Mouse (Mus musculus): ENCODE measurements around the gene Cryaa.
A peak's percentile ranks its signal among the peaks of the same experiment; 100 is the strongest.

Gene Cryaa

DNA sequence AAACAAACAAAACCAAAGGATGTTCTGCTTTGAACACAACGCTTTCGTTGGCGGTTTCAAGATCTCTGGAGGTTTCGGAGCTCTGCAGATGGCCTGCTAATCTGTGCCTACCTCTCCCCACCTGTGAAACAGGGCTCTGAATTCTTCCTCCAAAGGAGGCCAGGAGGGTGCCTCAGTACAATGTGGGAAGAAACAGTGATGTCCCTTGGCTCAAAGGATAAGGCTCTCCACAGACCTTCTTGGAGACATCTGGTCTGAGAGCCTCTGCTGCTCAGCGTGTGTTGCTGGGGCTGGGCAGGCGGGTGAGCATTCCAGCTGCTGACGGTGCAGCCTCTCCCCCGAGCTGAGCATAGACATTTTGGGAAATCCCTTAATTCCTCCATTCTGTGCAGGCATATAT, at the start of gene Cryaa:
Gene Cryaa, plus strand, starts transcription at position 301 of the 400 bp plus-strand sequence.
- no peak for DNase-seq (ENCODE audit: low spot score in 2 of 2)

DNA sequence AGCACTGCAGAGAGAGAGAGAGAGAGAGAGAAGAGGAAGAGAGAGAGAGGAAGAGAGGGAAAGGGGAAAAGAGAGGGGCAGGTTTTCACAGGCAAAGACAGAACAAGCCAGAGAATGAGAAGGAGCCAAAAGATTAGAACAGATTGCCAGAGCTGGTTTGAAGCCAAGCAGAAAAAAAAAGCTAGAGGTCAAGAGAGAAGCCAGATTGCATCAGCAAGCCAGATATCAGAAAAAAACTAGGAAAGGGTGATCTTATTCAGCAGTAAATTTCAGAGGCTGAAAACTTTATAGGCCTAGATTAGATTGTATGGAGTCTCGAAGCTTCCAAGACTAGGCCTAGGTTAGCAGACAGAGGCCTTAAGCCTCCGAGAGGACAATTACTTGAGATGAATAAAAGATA, 49.6 kb upstream of the Cryaa start:
- no peak for DNase-seq (ENCODE audit: low spot score in 2 of 2)

DNA sequence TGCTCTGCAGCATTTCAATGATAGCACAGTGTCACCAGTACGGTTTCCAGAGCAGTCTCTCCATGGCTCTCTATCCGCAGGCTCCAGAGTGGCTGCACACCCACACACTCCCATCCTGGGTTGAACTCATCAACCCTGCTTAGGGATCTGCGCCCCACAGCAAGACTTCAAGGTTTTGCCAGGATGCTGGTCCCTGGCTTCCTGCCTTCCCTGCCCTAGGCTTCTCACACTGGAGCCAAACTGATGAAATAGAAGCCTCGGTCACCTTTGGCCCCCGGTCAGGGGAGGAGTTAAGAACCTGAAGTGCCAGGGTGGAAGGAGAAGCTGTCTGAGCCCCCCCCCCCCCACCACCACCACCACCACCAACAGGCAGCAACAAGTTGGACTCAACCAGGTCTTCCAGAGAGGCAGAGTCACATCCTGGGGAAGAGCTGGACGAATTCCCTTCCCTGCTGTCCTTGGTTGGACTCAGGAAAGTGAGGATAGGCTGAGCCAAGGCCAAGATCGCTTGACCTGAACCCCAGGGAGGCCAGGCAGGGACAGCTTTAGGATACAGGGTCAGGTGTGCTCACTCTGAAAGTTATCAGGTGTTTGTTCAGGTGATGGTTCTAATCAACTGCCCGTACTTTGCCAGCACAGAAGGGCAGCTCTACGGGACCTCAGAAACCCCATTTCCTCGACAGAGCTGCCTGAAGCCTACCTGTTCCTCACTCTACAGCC, 46.4 kb upstream of the Cryaa start:
- DNase-seq (ENCODE audit: low spot score in 2 of 2) = no peak

DNA sequence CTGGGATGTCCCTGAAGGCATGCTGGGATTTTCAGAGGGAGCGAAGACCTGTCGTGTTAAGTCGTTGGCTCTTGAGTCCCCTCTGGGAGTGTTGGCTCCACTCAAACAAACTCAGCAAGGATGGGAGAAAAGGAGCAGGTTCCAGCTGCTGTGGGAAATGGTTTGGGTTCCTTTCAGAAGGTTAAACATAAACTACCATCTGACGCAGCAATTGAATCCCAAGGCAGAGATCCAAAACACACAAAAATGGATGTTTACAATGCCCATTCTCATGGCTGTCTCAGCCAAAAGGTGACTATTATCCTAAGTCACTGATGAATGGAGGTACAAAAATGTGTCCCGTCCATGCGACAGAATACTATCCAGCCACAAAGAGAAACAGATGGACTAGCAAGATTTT, 44.6 kb upstream of the Cryaa start:
- no peak for DNase-seq (ENCODE audit: low spot score in 2 of 2)

DNA sequence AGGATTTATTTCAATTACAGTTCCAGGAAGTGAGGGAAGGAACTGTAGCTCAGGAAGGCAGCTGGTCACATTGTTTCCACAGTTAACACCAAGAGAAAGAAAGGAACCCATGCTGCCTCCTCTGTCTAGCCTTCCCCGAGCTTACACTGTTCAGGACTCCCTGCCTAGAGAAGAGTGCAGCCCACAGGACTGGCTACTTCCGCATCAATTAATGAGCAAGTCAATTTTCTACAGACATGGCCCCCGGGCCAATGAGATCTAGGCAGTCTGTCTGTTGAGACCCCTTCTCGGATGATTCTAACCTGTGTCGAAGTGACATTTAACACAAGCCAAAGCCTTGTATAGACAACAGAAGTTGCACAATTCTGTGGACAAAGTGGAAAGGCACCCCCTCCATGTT, 42.7 kb upstream of the Cryaa start:
- DNase-seq (ENCODE audit: low spot score in 2 of 2) = no peak

DNA sequence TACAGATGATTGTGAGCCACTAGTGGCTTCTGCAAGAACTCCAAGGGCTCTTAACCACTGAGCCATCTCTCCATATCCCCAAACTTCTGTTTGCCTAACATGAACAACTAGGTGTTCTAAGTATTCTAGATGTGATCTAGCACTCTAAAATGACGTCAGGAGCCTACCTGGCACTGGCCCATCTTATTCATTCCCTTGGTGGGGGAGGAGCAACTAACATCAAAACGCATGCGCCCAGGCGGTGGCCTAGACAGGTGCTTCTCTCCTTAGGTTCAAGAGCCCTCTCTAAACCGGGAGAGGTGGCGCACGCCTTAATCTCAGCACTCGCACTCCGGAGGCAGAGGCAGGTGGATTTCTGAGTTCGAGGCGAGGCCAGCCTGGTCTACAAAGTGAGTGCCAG, 41.8 kb upstream of the Cryaa start:
- no peak for DNase-seq (ENCODE audit: low spot score in 2 of 2)

DNA sequence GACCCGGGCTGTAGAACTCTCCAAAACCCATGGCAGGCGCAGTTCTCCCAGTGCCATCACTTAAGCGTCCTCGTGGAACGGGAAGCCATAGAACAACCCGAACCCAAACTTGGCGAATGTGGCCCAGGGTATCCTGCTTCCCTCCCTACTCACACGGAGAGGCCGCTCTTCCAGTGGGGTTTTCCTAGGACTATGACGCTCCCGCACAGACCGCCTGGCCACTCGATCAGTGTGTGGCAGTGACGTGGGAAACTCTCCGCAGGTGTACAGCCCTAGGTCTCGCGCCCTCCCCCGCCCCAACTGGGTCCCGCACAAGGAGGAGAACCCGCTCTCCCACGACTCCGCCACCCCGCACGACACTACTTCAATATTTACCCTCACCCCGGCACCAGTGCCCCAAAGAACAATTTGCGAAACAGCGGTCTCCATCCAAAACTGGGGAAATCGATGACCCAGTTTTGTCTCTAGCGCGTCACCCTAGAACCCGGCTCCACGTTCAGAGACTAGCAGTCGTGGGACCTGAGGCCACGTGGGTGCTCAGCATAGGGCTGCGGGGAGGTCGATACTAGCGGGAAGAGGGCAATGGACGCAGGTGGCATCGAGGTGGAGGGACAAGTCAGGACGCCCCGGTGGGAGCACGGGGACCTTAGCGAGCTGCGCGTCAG, 41.2 kb upstream of the Cryaa start:
- no peak for DNase-seq (ENCODE audit: low spot score in 2 of 2)

DNA sequence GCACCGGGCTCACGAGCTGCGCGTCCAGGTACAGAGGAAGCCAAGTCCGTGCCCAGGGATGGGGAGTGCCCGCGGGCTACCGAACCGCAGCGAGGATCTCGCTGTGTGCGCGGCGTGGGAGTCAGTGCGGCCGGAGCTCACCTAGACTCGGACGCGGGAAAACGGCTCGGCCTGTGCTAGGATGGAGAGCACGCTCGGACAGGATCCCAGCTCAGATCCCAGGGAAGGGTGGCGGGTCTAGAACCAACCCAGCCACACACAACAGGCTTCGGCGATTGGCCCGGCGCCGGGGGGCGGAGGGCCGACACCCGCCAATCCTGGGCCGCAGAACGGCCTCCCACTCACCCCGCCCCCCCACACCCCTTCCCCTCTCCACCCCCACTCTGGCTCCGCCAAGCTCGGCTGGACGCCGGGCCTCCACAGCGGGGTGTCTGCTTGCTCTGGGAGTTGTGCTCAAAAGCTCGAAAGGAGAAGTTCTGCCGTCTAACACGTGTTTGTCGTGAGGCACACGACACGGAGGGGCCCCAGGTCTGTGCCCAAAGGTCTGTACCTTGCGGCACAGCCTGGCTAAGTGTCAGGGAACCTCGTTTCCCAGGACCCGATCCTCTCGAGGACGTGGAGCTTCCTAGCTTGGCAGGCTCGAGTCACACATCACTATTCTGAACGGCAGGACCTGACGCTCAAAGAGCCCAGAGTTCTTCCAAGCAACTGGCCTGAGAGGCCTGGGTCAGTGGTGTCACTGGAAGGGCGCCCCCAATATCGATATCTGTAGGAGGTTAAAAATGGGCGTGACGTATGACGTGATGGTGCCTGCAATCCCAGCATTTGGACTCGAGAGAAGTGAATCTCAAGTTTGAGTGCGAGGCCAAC, 40.4 kb upstream of the Cryaa start, which contains the start of gene Cbs:
Gene Cbs, minus strand, starts transcription at position 297 of the 870 bp plus-strand sequence.
- DNase-seq (ENCODE audit: low spot score in 2 of 2) = peak; percentile 41 to 72

DNA sequence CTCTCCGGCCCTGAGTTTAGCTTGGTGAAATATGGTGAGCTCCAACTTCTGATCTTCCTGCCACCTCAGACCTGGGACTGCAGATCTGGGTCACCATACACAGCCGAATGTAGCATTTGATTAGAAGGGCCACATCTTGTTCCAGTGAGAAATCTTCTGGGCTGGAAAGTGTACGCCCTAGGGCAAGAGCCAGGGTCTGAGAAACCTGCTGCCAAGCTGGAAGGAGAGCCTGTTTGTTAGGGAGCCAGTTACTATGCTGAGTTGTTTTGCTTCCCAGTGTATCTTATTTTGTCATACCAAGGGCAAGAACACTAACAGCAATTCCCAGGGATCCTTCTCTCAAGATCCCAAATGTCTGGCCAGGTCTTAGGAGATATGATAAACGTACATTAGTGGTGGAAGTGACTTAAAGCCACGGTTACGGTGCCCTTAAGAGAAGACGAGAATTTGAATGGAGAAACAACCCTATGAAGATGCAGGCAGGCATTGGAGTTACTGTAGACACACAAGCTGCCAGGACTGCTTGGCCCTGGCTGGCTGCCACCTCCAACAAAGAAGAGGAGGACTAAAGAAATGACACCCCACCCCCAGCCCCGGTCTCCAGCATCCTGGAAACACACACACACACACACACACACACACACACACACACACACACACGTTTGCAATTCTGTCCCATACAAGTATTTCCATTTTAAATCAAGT, 39.6 kb upstream of the Cryaa start:
- DNase-seq (ENCODE audit: low spot score in 2 of 2) = peak in 1 of 2 experiments; percentile 68

DNA sequence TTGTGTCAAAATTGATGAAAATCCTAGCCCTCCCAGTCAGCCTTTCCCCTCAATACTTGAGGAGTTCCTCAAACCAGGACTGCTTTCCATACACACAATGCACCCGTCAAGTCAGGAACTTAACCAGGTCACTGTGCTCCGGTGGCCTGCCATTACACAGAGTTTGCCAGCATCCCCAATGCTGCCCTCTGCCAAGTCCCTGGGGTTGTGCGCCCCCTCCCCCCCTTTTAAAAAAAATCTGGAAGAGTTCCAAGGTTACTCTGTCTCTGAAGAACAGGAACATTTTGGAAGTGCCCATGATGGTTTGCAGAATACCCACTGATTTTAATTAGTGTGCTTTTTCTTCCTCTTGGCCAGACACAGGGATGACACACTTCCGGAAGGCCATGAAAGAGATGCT, 38.0 kb upstream of the Cryaa start:
- DNase-seq (ENCODE audit: low spot score in 2 of 2) = no peak

DNA sequence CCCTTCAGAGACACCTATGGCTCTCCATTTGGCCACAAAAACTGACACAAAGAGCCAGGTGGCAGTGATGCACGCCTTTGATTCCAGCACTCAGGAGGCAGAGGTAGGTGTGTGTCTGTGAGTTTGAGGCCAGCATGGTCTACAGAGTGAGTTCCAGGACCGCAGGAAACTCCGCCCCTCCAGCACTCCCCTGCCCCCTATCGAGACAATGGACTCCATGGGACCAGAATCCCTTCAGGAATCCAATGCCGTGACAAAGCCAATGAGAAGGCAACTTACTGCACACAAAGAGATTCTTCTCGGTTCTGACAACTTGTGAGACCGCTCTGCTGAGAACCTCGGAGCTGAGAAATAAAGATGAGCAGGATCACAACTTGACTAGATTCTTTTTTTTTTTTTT, 35.3 kb upstream of the Cryaa start:
- DNase-seq (ENCODE audit: low spot score in 2 of 2) = no peak

DNA sequence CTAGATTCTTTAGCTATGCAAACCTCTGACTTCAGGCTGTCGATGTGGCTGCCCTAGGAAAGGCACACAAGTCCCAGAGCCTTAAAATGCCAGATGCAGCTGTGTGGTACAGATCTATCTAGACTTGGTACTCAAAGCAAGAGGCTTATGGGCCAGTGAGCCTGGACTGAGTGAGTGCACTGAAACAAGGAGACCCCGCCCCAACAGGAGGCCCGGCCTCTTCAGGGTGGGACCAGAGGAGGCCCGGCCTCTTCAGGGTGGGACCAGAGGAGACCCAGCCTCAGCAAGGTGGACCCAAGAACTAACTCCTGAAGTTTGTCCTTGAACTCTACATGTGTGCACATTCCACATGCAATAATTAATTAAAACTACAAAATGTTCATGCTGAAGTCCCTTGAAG, 34.7 kb upstream of the Cryaa start:
- DNase-seq (ENCODE audit: low spot score in 2 of 2) = no peak

DNA sequence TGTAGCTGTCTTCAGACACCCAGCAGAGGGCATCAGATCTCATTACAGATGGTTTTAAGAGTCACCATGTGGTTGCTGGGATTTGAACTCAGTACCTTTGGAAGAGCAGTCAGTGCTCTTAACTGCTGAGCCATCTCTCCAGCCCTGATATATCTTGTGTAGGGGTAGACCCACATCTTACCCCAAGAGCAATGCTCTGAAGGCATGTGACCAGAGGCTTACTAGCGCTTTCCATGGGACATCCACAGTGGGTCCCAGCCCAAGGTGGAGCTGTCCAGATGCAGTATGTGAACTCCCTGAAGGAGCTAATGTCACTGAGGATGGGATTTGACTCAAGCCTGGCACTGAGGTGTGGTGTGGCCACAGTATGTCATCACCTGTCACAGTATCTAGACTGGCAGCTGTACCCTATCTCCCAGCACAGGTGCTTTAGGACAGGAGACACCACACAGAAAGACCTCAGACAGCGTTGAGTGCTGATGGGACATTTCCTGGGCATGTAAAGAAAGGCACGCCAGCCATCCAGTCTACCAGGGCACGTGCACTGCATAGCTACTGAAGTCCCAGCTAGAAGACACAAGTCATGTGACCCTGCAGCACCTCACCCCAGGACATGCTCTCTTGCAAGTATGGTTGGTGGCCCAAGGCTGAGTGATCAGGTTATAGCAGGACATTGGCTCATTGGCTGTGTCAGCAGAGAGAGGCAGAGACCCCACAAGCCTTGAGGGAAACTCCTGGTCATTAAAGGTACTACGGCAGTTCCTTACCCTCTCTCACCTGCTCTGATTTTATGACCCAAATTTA, 31.2 kb upstream of the Cryaa start:
- DNase-seq (ENCODE audit: low spot score in 2 of 2) = no peak

DNA sequence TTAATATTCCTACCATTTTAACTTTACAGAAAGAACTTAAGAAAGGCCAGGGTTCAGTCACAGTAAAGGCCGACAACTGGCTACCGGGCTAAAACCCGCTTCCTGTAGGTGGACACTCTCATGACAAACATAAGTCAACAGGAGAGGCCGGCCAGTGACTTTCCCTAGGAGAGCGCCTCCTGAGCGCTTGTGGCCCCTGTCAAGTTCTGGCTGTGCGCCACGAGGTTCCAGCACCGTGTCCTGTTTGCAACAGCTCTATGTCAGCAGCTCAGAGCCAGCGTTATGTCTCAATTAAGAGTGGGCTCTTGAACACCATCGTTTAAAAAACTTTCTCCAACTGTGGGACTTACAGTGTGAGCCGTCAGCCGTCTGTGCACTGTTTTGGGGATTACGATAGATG, 25.5 kb upstream of the Cryaa start:
- no peak for DNase-seq (ENCODE audit: low spot score in 2 of 2)

DNA sequence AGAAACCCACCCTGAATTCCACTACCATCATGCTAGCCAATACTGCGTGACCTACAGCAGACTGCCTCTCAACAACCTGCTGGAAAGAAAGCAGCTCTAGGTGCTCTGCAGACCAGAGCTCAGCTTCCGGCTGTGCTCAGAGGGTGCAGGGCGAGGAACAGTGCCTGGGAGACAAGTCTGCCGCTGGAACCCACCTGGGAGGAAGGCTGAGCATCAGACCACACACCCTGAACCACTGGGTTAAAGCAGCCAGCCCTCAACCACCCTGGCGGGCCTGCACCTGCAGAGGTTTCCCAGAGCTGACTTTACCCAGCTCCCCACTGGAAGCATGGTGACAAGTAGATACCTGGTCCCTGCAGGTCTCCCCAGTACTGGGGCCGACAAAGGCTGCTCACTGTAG, 24.3 kb upstream of the Cryaa start:
- DNase-seq (ENCODE audit: low spot score in 2 of 2) = no peak

DNA sequence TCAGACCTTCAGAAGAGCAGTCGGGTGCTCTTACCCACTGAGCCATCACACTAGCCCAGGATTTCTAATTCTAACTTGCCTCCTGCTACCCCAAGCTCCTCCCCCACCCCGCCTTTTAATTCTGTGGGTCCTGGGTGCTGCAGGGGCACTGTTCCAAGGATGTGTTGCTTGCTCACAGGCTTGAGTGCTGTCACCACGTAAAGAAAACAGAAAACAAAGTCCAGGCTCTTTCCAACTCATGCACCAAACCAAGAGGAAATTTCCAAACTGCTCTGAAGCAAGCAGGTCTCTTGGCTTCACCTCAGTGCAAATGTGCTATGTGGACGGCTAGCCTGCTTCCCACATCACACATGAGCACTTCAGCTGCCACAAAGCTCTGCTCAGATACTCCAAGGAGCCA, 22.2 kb upstream of the Cryaa start:
- DNase-seq (ENCODE audit: low spot score in 2 of 2) = no peak

DNA sequence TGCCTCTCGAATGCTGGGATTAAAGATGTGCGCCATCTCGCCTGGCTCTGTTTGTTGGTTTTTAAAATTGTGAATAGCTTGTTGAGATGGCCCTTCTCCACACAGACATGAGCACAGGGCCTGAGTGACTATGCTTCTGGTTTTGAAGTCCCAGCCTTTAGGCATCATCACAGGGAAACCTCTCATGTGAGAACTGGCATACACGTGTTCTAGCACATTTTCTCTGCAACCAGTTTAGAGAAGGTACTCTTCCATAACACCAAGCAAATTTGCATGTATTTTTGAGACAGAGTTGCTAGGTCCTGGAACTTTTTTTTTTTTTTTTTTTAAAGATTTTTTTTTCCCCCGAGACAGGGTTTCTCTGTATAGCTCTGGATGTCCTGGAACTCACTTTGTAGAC, 20.9 kb upstream of the Cryaa start:
- DNase-seq (ENCODE audit: low spot score in 2 of 2) = no peak

DNA sequence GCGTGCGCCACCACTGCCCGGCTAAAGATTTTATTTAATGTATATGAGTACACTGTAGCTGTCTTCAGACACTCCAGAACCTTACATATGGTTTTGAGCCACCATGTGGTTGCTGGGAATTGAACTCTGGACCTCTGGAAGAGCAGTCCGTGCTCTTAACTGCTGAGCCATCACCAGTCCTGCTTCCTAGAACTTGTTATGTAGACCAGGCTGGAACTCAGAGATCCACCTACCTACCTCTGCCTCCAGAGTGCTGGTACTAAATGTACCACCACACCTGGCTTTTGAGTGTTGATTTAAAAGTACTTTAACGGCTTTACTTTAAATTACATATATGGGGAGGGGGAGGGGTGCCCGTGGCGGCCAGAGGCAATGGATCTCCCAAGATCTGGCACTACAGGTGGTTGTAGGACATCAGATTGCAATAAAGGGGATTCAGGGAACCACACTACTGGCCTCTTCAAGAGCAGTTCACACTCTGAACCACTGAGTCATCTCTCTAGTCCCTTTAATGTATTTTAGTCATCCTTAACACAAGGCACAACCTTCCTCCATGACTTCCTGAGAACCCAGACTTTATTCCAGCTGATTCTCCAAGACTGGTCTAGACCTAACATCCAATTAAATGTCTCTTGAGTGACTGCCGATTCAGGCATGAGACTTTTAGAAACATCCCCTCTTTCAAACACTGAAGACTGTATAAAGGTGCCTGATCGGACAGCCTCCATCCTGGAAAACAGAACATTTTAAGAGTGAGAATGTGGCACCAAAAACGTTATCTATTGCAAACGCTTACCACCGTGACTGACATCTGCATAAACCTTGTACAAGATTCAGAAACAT, 20.2 kb upstream of the Cryaa start:
- DNase-seq (ENCODE audit: low spot score in 2 of 2) = no peak

DNA sequence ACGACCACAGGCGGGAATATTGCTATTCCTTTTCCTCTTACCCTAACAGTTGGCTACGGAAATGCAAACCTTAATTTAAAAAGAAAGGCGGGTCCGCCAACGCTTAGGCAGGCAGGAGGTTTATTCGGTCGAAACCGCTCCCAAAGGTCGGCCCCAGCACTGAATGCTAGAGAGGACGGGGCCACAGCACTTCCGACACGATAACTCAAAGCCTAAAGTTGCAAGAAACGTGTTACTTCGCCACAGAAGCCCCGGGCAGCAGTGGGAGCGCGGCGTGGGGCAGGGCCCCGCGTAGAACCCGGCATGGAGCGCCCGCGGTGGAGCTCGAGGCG, 19.5 kb upstream of the Cryaa start:
- DNase-seq (ENCODE audit: low spot score in 2 of 2) = no peak

DNA sequence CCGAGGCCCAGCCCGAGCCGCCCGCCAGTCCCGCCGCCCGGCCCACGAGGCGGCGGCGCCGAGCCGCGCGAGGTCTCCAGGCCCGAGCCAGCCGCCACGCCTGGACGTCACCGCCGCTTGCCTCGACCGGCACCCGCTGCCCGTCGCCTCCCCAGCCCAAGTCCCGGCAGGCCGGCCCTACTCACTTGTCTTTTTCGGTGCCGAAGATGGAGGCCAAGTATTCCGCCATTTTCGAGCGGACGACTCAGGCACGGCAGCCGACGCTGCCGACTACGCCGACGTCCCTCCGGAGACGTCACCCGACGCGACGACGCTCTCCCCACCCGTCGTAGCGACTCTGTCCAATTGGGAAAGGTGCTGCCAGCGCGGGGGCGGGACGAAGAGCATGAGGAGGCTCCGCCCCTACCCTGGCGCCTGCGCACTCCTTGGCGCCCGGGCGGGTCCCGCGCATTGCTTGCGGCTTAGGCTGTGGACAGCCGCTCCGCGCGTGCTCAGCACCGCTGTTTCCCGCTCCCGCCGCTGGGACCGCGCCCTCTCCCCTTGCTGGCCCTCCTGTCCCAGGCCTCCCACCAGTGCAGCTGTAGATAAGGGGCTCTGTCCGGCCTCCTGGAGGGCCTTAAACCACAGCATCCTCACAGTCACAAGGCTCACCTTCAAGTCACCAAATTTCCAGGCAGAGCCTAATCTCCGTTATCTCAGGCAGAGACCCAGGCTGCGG, 19.0 kb upstream of the Cryaa start, which contains the start of gene U2af1:
Gene U2af1, minus strand, starts transcription at position 425 of the 718 bp plus-strand sequence.
- DNase-seq (ENCODE audit: low spot score in 2 of 2) = peak; percentile 98
